Mouse (Mus musculus): ENCODE results near the gene Gpc1. TPM values are rescaled to one million over a fixed set of nuclear protein-coding genes. Genes with fewer than 3 reads are reported as not detected.

The Gpc1 gene
- polyA plus RNA-seq, 1 experiment from 2014 or later: 57.1 TPM

DNA sequence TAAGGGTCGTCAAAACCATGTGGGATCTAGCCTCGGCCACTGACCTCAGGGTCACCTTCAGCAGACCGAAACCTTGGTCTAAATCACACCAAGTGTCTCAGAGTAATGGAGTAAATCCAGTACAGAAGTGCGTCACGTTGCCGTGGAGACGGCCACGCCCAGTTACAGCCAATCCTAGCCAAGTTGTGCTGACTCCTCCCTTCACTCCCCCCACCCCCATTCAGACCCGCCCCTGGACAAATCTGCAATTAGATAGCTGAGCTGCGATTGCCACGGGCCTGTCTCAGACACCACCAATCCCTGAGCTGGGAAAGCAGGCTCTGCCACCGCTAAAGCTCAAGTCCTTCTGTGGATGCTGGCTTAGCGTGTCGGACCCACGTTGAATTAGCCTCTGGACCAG is 71.3 kb downstream of the Gpc1 start, which contains the start of gene Ankmy1:
Ankmy1 (minus strand) TSS at position 121 of the 400 bp plus-strand sequence.
- no peaks in the 10 kb centered on the region for H3K36me3 ChIP-seq
- ATAC-seq (ENCODE audit: low FRiP score): peak; percentile 18
- H3K9me3 ChIP-seq: no peaks in the 10 kb centered on the region
- no peak within 1 kb of the TSS for H3K27ac ChIP-seq
- H3K4me1 ChIP-seq (replicated peaks): peaks cover 17% of the 10 kb centered on the region
- peak within 1 kb of the TSS; percentile 21 for H3K4me3 ChIP-seq
- H3K4me2 ChIP-seq: peak within 1 kb of the TSS; percentile 47
- peaks cover 35% of the 10 kb centered on the region for H3K27me3 ChIP-seq
- 1% methylated on average over 15 of the region's 15 CpGs for WGBS
- H3K9ac ChIP-seq: 0 out of 2 replicates have a peak within 1 kb of the TSS, but pooled peaks have one; percentile 6

DNA sequence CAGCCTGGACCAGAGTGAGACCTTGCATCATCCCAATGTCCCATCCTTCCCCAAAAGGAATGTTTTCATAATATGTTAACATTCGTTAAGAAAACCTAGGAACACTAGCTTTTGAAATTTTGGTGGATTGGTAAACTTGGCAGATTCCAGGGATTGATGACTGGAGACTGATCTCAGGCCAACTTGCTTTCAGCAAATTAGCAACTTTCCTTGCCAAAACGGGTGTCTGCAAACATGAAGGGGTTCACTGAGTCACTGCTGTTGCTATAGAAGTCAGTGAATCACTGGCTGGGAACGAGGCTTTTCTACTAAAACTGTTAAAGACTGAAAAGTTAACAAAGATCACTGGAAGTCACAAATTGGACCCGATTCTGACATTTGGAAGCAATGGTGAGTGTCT is 72.2 kb downstream of the Gpc1 start:
- no peak overlapping the region for H3K9ac ChIP-seq
- H3K4me2 ChIP-seq: no peak overlapping the region
- H3K4me1 ChIP-seq (replicated peaks): peaks cover 23% of the 10 kb centered on the region
- ATAC-seq (ENCODE audit: low FRiP score): no peak
- WGBS: 79% methylated on average over 4 of the region's 4 CpGs
- H3K4me3 ChIP-seq: no peak overlapping the region
- no peak overlapping the region for H3K27ac ChIP-seq
- peaks cover 34% of the 10 kb centered on the region for H3K27me3 ChIP-seq
- H3K36me3 ChIP-seq: no peaks in the 10 kb centered on the region
- no peaks in the 10 kb centered on the region for H3K9me3 ChIP-seq

DNA sequence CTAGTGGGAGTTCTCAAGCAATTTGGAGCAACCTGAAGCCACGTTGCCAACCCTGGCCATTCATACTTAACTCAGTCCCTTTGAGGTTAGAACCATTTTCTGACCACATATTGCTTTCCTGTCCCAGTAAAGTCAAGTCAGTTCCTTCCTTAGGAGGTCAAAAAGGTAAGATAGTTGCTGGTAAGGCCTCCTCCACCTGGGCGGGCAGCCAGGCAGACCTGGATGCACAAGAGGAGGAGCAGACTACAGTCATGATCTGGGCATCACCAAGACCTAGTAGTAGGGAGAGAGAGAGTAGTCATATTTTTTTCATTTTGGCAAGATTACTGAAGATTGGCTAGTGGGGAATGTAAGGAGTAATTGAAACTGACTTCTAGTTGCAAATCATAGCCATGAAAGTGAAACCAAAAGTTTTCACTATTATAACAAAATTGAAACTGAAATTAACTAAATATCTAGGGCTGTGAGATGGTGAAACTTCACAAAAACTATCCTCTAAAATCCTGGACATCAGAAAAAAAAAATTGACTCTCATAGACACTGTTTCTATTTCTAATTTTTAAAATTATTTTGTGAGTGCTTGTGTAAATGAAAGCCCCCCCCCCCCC is 74.4 kb downstream of the Gpc1 start:
- Histone ChIP-seq H3K4me2 (no peak overlapping the region), H3K9me3 (no peaks in the 10 kb centered on the region), H3K36me3 (no peaks in the 10 kb centered on the region), H3K4me1 (replicated peaks) (peaks cover 34% of the 10 kb centered on the region), H3K27ac (no peak overlapping the region), H3K9ac (no peak overlapping the region), H3K4me3 (no peak overlapping the region), H3K27me3 (peaks cover 21% of the 10 kb centered on the region)
- WGBS: 88% methylated on average over 2 of the region's 2 CpGs
- ATAC-seq (ENCODE audit: low FRiP score): no peak

DNA sequence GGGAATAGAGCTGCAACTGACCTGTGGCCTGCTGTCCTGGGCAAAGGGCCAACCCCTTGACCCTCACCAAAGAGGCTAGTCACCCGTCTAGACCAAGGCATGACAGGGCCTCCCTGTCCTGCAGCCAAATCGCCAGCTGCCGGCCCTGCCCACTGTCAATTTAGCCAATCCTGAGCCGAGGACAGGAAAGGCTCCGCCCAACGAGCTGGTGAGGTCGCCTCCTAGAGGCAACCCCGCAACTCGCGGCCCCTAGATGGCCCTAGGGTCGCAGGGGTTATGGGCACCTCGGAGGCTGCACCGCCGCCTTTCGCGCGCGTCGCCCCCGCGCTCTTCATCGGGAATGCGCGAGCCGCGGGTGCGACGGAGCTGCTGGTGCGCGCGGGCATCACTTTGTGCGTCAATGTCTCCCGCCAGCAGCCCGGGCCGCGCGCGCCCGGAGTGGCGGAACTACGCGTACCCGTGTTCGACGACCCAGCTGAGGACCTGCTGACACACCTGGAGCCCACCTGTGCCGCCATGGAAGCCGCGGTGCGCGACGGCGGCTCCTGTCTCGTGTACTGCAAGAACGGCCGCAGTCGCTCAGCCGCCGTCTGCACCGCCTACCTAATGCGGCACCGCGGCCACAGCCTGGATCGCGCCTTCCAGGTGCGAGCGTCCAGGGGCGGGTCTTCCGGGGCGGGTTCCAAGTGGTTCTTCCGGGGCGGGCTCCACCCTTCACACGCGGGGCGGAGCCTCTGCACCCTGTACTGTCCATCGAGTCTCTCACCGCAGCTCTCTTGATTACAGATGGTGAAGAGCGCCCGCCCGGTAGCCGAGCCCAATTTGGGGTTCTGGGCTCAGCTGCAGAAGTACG is 75.6 kb downstream of the Gpc1 start, which contains the start of gene Dusp28:
Dusp28 (plus strand) TSS at position 203 of the 853 bp plus-strand sequence.
- peak; percentile 93 for ATAC-seq (ENCODE audit: low FRiP score)
- H3K27me3 ChIP-seq: peaks cover 9% of the 10 kb centered on the region
- peak within 1 kb of the TSS; percentile 70 for H3K4me2 ChIP-seq
- H3K27ac ChIP-seq: peak within 1 kb of the TSS; percentile 94
- H3K4me1 ChIP-seq (replicated peaks): peaks cover 42% of the 10 kb centered on the region
- H3K36me3 ChIP-seq: no peaks in the 10 kb centered on the region
- no peaks in the 10 kb centered on the region for H3K9me3 ChIP-seq
- H3K9ac ChIP-seq: peak within 1 kb of the TSS; percentile 82
- H3K4me3 ChIP-seq: peak within 1 kb of the TSS; percentile 72
- under 1% methylated on average over 80 of the region's 81 CpGs for WGBS

DNA sequence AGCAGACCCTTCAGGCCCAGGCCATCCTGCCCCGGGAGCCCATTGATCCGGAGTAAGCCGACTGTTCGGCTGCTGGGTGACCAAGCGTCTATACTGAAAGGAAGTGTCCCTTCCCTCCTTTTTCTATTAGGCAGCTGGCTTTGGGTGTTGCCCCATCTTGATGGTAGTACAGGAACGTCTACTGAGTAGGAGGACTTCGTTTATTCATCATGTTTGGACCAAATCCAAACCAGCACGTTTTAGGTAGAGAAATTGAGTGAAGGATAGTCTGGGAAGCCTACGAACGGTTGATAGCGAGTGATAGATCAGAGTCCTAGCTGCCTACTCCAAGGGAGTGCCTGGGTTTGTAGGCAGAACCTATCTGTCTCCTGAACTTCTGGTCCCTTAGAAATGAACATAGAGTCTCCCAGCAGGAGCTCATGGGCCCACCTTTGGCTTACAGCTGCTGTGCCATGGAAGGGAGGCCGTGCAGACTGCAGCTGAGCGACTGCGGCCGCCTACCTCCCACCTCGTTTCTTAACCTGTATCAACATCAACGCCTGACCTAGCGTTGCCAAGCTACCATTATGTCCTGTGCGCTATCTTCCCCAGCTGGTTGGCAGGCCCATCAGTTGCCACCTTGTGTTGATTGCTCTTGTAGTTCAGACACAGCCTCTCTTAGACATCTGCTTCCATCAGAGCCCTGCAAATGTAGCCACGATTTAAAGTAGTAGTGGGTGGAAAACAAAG is 76.4 kb downstream of the Gpc1 start:
- Histone ChIP-seq H3K36me3 (no peaks in the 10 kb centered on the region), H3K4me2 (peak overlapping the region; percentile 70), H3K9ac (peak overlapping the region; percentile 82), H3K27me3 (peaks cover 7% of the 10 kb centered on the region; the same call in 1 of the 2 replicates), H3K27ac (peak overlapping the region; percentile 94), H3K9me3 (no peaks in the 10 kb centered on the region), H3K4me3 (peak overlapping the region; percentile 72), H3K4me1 (replicated peaks) (peaks cover 45% of the 10 kb centered on the region)
- ATAC-seq (ENCODE audit: low FRiP score): no peak
- 50% methylated on average over 20 of the region's 20 CpGs for WGBS

DNA sequence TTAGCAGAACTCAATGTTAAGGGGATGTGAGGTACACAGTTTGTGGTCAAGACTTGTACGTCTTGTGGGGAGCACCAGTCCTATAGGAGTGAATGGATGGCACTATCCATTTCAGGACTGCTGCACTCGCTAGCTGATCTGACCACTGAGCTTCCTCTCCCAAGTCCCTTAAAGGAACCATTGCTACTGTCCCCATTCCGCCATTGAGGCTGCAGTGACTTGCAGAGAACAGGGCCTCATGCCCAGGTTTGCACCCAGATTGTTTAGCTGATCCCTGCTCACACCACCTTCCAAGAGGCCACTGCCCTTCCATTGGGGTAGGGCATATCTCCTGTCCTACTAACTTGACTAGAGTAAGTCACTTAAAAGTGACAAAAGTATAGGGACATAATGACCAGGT is 77.2 kb downstream of the Gpc1 start:
- H3K9me3 ChIP-seq: no peaks in the 10 kb centered on the region
- WGBS: 91% methylated on average over 3 of the region's 3 CpGs
- peaks cover 7% of the 10 kb centered on the region; the same call in 1 of the 2 replicates for H3K27me3 ChIP-seq
- no peaks in the 10 kb centered on the region for H3K36me3 ChIP-seq
- H3K4me1 ChIP-seq (replicated peaks): peaks cover 48% of the 10 kb centered on the region
- no peak overlapping the region for H3K27ac ChIP-seq
- no peak overlapping the region for H3K9ac ChIP-seq
- H3K4me2 ChIP-seq: no peak overlapping the region
- ATAC-seq (ENCODE audit: low FRiP score): no peak
- no peak overlapping the region for H3K4me3 ChIP-seq

DNA sequence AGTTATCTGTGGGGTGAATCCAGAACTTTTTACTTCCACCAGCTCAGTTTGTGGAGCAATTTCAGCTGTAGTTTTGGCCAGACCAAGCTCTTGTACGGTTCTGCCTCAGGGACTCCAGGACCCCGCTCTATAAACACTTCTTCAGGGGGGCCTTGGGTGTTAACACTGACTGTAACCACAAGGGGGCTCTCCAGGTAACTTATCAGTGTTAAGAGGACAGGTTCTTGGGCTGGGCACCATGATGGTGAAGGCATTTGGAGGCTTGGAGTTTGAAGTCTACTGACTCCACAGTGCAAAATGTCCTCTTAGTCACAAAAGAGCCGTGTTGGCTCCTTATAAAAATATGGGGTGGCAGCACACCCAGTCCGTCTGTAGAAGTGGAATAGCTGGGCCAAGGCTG is 77.6 kb downstream of the Gpc1 start:
- no peak overlapping the region for H3K4me3 ChIP-seq
- WGBS: 73% methylated on average over 4 of the region's 4 CpGs
- peaks cover 52% of the 10 kb centered on the region for H3K4me1 ChIP-seq (replicated peaks)

More for the DNA sequence above, 77.6 kb downstream of the Gpc1 start:
- H3K9me3 ChIP-seq: no peaks in the 10 kb centered on the region
- peak overlapping the region; percentile 86; the same call in 1 of the 2 replicates for H3K4me2 ChIP-seq
- no peak for ATAC-seq (ENCODE audit: low FRiP score)
- no peak overlapping the region for H3K9ac ChIP-seq
- peaks cover 4% of the 10 kb centered on the region for H3K36me3 ChIP-seq
- peaks cover 7% of the 10 kb centered on the region; the same call in 1 of the 2 replicates for H3K27me3 ChIP-seq
- no peak overlapping the region for H3K27ac ChIP-seq

MicroRNA genes within 50 kb of the gene (microRNA counts, 519-probe panel; counts per million panel counts)
- 4,863 counts per million, percentile 82 among the panel's probes with 10 or more counts for microRNA mmu-miR-149

Small RNA genes lying within 50 kb of the gene (microRNA-seq; reads per million reads assigned to microRNA genes)
- 13,220 reads per million, percentile 96 among the genes with 10 or more reads in this experiment for gene Mir149

Other genes with a start within 250 kb of the Gpc1 start
- gene Olfr1412, start 245.9 kb upstream of the Gpc1 start, polyA plus RNA-seq (2015; fragmentation: Nextera tagmentation; extraction: Ambion mirVana): not detected in 2 replicates
- gene Olfr1411, start 237.2 kb upstream of the Gpc1 start, polyA plus RNA-seq (2015; fragmentation: Nextera tagmentation; extraction: Ambion mirVana): not detected in 2 replicates
- not detected in 2 replicates for gene Olfr1410, start 225.9 kb upstream of the Gpc1 start, polyA plus RNA-seq (2015; fragmentation: Nextera tagmentation; extraction: Ambion mirVana)
- not detected in 2 replicates for gene Olfr12, start 213.9 kb upstream of the Gpc1 start, polyA plus RNA-seq (2015; fragmentation: Nextera tagmentation; extraction: Ambion mirVana)
- gene Cops9, start 189.7 kb upstream of the Gpc1 start, polyA plus RNA-seq (2015; fragmentation: Nextera tagmentation; extraction: Ambion mirVana): 597 TPM in 2 replicates
- gene Otos, start 182.8 kb upstream of the Gpc1 start, polyA plus RNA-seq (2015; fragmentation: Nextera tagmentation; extraction: Ambion mirVana): 0.12 TPM in 1 of 2 replicates, not detected in the other
- gene Ankmy1, start 71.3 kb downstream of the Gpc1 start, polyA plus RNA-seq (2015; fragmentation: Nextera tagmentation; extraction: Ambion mirVana): 0.23 and 0.98 TPM in 2 replicates
- 14.9 and 15.8 TPM in 2 replicates for gene Dusp28, start 75.3 kb downstream of the Gpc1 start, polyA plus RNA-seq (2015; fragmentation: Nextera tagmentation; extraction: Ambion mirVana)
- gene Rnpepl1, start 79.1 kb downstream of the Gpc1 start, polyA plus RNA-seq (2015; fragmentation: Nextera tagmentation; extraction: Ambion mirVana): 22.4 and 26.5 TPM in 2 replicates
- 58.9 TPM in 2 replicates for gene Capn10, start 102.7 kb downstream of the Gpc1 start, polyA plus RNA-seq (2015; fragmentation: Nextera tagmentation; extraction: Ambion mirVana)
- gene Gpr35, start 119.2 kb downstream of the Gpc1 start, polyA plus RNA-seq (2015; fragmentation: Nextera tagmentation; extraction: Ambion mirVana): 0.39 and 0.65 TPM in 2 replicates
- gene Aqp12, start 174.7 kb downstream of the Gpc1 start, polyA plus RNA-seq (2015; fragmentation: Nextera tagmentation; extraction: Ambion mirVana): not detected in 2 replicates

Data from hindbrain, embryonic 13.5 days (tissue).